Mouse (Mus musculus) heart, embryonic 12.5 days (tissue): ENCODE results near the gene Tshz2. TPM values are rescaled to one million over a fixed set of nuclear protein-coding genes. Genes with fewer than 3 reads are reported as not detected.
A peak's percentile ranks its signal among the peaks of the same experiment; 100 is the strongest.

ENCODE experiments used
- ATAC-seq: fragments of 200-750 bp; cut with Nextera tagmentation; 2 replicates; pipeline ENCODE4 v1.8.0; 2017; ENCODE audit warnings: moderate TSS enrichment, moderate library complexity; ENCODE audit not compliant: insufficient number of reproducible peaks, low FRiP score
- H3K27ac ChIP-seq: fragments of 300-500 bp; sonication (generic); 2 replicates; pipeline ENCODE4 v1.5.1; 2016; ENCODE audit warnings: mild to moderate bottlenecking, moderate library complexity; ENCODE audit not compliant: poor library complexity, severe bottlenecking
- H3K27me3 ChIP-seq: fragments of 300-500 bp; sonication (generic); replicated peaks from 2 replicates; pipeline ENCODE4 v1.6.1; 2016; ENCODE audit warnings: mild to moderate bottlenecking, moderate library complexity
- H3K36me3 ChIP-seq: fragments of 300-500 bp; sonication (generic); 2 replicates; pipeline ENCODE4 v1.6.1; 2016; ENCODE audit warnings: mild to moderate bottlenecking, moderate library complexity
- H3K4me1 ChIP-seq: fragments of 300-500 bp; sonication (generic); replicated peaks from 2 replicates; pipeline ENCODE4 v1.6.1; 2016; ENCODE audit warnings: mild to moderate bottlenecking
- H3K4me2 ChIP-seq: fragments of 300-500 bp; sonication (generic); 2 replicates; pipeline ENCODE4 v1.6.1; 2016; ENCODE audit warnings: mild to moderate bottlenecking, moderate library complexity
- H3K4me3 ChIP-seq: fragments of 300-500 bp; sonication (generic); 2 replicates; pipeline ENCODE4 v1.5.1; 2016; ENCODE audit warnings: mild to moderate bottlenecking
- H3K9ac ChIP-seq: fragments of 300-500 bp; sonication (generic); 2 replicates; pipeline ENCODE4 v1.6.1; 2016; ENCODE audit warnings: mild to moderate bottlenecking, moderate library complexity
- H3K9me3 ChIP-seq: fragments of 300-500 bp; sonication (generic); replicated peaks from 2 replicates; pipeline ENCODE4 v1.6.1; 2016; ENCODE audit warnings: mild to moderate bottlenecking, moderate library complexity
- WGBS: fragments of 180-500 bp; shearing (Covaris S2); methylation state at CpG from one replicate; pipeline ENCODE4 v1.1.7; 2016; 5-methylcytosine and 5-hydroxymethylcytosine counted together
- polyA plus RNA-seq: library from polyadenylated mRNA; unstranded; fragments of >200 nt; fragmentation: Nextera tagmentation; extraction: Ambion mirVana; gene quantifications from 2 replicates; pipeline ENCODE4 v1.2.1, GENCODE M21; 2016

Tshz2 gene
- polyA plus RNA-seq, 1 experiment from 2014 or later: 5.6 TPM

GRCm38 (mm10) chr2:169783681-169784033 lies 150.8 kb downstream of the Tshz2 start:
- Histone ChIP-seq H3K4me3 (no peak overlapping the region), H3K36me3 (no peaks in the 10 kb centered on the region), H3K4me1 (peaks cover 19% of the 10 kb centered on the region), H3K27ac (no peak overlapping the region), H3K4me2 (peak overlapping the region; percentile 44), H3K9ac (no peak overlapping the region), H3K27me3 (peaks cover 12% of the 10 kb centered on the region; the same call in 1 of the 2 replicates), H3K9me3 (no peaks in the 10 kb centered on the region)
- 15% methylated on average over 2 of the region's 2 CpGs for WGBS
- ATAC-seq: no peak

GRCm38 (mm10) chr2:169787381-169787780 lies 154.6 kb downstream of the Tshz2 start:
- Histone ChIP-seq H3K4me2 (no peak overlapping the region), H3K27ac (no peak overlapping the region)

GRCm38 (mm10) chr2:169787906-169788305 lies 155.1 kb downstream of the Tshz2 start:
- Histone ChIP-seq H3K9ac (no peak overlapping the region), H3K4me1 (peaks cover 33% of the 10 kb centered on the region), H3K27ac (no peak overlapping the region), H3K4me3 (no peak overlapping the region), H3K9me3 (no peaks in the 10 kb centered on the region), H3K4me2 (no peak overlapping the region), H3K27me3 (no peaks in the 10 kb centered on the region), H3K36me3 (no peaks in the 10 kb centered on the region)
- WGBS: 58% methylated on average over 11 of the region's 11 CpGs
- ATAC-seq: no peak

More at GRCm38 (mm10) chr2:169787381-169787780, 154.6 kb downstream of the Tshz2 start:
- Histone ChIP-seq H3K27me3 (no peaks in the 10 kb centered on the region), H3K4me3 (no peak overlapping the region), H3K36me3 (no peaks in the 10 kb centered on the region), H3K4me1 (peaks cover 33% of the 10 kb centered on the region), H3K9ac (no peak overlapping the region), H3K9me3 (no peaks in the 10 kb centered on the region)
- 67% methylated on average over 5 of the region's 5 CpGs for WGBS
- ATAC-seq: no peak

DNA sequence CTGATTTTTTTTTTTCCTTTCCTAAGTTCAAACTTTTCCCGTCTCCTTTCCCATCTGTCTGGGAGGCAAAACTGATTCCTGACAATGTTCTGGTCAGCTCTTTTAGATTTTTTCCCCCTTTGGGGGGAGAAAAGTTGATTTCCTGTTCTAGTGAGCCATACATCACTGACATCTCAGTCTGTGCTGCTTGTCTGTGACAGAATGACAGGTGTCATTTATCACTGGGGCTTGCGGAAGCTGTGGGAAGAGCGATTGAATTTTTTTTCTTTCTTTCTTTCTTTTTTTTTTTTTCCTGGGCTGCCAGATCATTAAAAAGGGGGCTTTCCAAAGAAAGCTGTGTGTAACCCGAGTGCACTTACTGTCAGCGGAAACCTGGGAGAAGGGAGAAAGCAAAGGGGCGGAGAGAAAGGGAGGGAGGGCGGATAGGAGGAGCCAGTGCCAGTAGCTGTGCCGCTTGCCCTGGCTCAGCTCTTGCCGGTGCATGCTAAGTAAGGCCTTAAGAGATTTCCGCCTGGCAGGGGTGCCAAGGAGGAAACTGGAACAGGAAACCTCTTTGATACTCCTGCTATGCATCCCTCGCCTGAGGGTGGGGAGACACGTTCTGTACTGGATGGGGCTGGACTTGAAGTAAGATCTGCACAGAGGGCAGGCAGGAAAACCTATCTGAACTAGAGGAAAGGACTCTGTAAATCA lies 157.8 kb downstream of the Tshz2 start:
- Histone ChIP-seq H3K9ac (peak overlapping the region; percentile 61), H3K27me3 (no peaks in the 10 kb centered on the region)

DNA sequence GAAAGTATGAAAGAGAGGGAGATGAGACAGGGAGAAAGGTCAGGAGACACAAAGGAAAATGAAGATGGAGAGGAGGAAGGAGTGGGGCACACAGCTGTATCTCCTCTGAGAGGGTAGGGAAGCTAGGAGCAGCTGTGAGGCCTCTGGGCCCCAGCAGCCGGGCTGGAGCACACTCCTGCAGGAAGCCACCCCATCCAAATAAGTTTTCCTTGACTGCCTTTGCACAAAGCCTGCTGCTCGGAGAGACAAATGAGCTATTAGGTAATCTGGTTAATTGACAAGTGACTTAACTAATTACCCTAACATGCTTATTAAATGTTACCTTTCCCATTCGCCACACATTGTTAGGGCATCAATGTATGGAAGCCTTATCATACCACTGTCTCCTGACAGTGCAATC lies 159.9 kb downstream of the Tshz2 start:
- Histone ChIP-seq H3K9me3 (no peaks in the 10 kb centered on the region), H3K4me2 (no peak overlapping the region), H3K27me3 (no peaks in the 10 kb centered on the region), H3K27ac (no peak overlapping the region), H3K4me3 (no peak overlapping the region), H3K4me1 (peaks cover 13% of the 10 kb centered on the region), H3K36me3 (no peaks in the 10 kb centered on the region), H3K9ac (no peak overlapping the region)
- ATAC-seq: no peak
- 59% methylated on average over 3 of the region's 3 CpGs for WGBS

More for the DNA sequence above, 157.8 kb downstream of the Tshz2 start:
- peak overlapping the region; percentile 72 for H3K27ac ChIP-seq
- peak overlapping the region; percentile 33 for H3K4me3 ChIP-seq
- 3% methylated on average over 12 of the region's 12 CpGs for WGBS
- H3K36me3 ChIP-seq: no peaks in the 10 kb centered on the region
- peak; percentile 82 for ATAC-seq
- no peaks in the 10 kb centered on the region for H3K9me3 ChIP-seq
- H3K4me1 ChIP-seq: peaks cover 23% of the 10 kb centered on the region
- peak overlapping the region; percentile 71 for H3K4me2 ChIP-seq

DNA sequence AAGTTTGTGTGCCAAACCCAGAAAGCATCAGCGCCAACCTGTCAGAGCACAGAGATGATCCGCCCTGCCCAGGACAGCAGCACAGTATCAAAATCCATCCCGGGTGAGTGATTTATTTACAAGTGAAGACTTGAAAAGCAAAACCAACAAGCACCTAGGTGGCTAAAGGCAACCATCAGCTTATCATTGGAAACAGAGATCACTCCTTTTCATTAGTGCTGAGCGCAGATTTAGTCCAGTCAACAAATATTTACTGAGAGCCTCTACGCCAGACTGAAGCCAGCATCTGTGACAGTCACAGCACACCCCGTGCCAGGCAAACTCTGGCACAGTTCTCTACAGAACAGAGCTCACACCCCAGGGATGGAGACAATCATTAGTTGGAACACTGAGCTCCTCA lies 169.4 kb downstream of the Tshz2 start:
- Histone ChIP-seq H3K4me2 (no peak overlapping the region), H3K36me3 (0 out of 2 replicates have a peak, but pooled peaks cover 3% of the 10 kb centered on the region), H3K4me1 (peaks cover 10% of the 10 kb centered on the region; the same call in 1 of the 2 replicates), H3K4me3 (no peak overlapping the region), H3K27me3 (no peaks in the 10 kb centered on the region), H3K27ac (no peak overlapping the region), H3K9me3 (peaks cover 6% of the 10 kb centered on the region; the same call in 1 of the 2 replicates), H3K9ac (no peak overlapping the region)
- WGBS: 84% methylated on average over 6 of the region's 6 CpGs
- ATAC-seq: no peak

- peaks cover 6% of the 10 kb centered on the region; the same call in 1 of the 2 replicates for H3K9me3 ChIP-seq
- no peak overlapping the region for H3K9ac ChIP-seq
- H3K27ac ChIP-seq: no peak overlapping the region
- H3K4me1 ChIP-seq: peaks cover 10% of the 10 kb centered on the region; the same call in 1 of the 2 replicates
- ATAC-seq: no peak
- H3K27me3 ChIP-seq: no peaks in the 10 kb centered on the region
- no peak overlapping the region for H3K4me2 ChIP-seq
- H3K4me3 ChIP-seq: no peak overlapping the region
- 51% methylated on average over 5 of the region's 5 CpGs for WGBS
- H3K36me3 ChIP-seq: 0 out of 2 replicates have a peak, but pooled peaks cover 3% of the 10 kb centered on the region
Observed at GRCm38 (mm10) chr2:169804380-169804779, 171.6 kb downstream of the Tshz2 start.

DNA sequence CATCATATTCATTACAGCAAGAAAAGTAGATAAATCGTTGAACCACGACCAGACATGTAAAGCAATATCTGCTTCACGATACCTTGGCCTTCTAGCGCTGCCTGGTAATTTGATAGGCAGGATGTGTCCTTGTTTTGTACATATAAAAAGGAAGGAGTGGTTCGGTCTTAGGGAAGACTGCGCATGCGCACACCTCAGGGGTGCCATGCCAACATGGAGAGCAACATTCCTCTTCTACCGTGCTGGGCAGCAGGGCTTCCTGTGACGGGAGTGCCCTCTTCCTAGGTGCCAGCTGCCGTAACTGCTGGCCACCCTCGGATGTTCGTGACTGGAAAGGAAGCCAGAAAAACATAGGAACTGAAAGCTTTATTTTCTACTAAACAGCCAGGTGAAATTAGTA lies 172.7 kb downstream of the Tshz2 start:
- WGBS: 87% methylated on average over 12 of the region's 12 CpGs
- no peak overlapping the region for H3K4me2 ChIP-seq
- H3K27me3 ChIP-seq: no peaks in the 10 kb centered on the region
- H3K36me3 ChIP-seq: 0 out of 2 replicates have a peak, but pooled peaks cover 3% of the 10 kb centered on the region
- peaks cover 6% of the 10 kb centered on the region; the same call in 1 of the 2 replicates for H3K9me3 ChIP-seq
- no peak overlapping the region for H3K27ac ChIP-seq
- H3K9ac ChIP-seq: no peak overlapping the region
- no peak overlapping the region for H3K4me3 ChIP-seq
- peaks cover 7% of the 10 kb centered on the region for H3K4me1 ChIP-seq
- no peak for ATAC-seq

DNA sequence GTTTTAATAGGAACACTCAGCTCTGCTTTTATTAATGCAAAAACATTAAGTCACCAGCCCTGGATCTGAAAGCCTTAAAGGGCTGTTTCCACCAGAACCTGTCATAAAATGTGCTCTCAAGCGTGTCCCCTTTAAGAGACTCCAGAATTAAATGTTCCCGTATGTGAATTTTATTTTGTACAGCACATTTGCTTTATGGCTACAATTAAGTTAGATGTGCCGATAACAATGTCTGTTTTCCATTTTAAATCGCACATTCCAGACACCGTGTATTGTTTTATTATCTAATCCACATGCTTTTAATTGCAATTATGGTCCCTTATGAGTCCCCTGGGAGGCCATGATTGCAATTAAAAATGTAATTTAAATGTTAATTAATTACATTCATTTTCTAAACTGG lies 178.8 kb downstream of the Tshz2 start:
- Histone ChIP-seq H3K4me3 (no peak overlapping the region), H3K4me2 (no peak overlapping the region), H3K4me1 (peaks cover 7% of the 10 kb centered on the region), H3K27ac (no peak overlapping the region), H3K9ac (no peak overlapping the region), H3K9me3 (no peaks in the 10 kb centered on the region), H3K36me3 (no peaks in the 10 kb centered on the region), H3K27me3 (no peaks in the 10 kb centered on the region)
- no peak for ATAC-seq
- 85% methylated on average over 5 of the region's 5 CpGs for WGBS

DNA sequence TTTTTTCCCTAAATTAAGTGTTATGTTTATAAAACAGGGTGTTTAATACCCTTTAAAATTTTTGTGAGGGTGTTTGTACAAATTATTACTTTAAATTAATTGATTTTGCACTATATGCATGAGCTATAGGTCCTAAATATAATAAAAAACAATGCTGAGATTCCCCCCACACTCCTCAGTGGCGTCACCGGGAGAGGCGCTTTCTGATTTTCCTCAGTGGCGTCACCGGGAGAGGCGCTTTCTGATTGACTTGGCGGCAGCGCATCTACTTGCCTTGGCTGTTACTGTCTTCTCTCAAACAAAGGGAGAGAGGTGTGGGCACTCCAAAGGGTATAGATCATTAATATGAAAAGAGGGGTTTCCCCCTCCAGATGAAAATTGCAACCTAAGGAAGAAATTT lies 179.2 kb downstream of the Tshz2 start:
- H3K27ac ChIP-seq: no peak overlapping the region
- no peaks in the 10 kb centered on the region for H3K36me3 ChIP-seq
- H3K27me3 ChIP-seq: no peaks in the 10 kb centered on the region
- peaks cover 7% of the 10 kb centered on the region for H3K4me1 ChIP-seq
- WGBS: 86% methylated on average over 8 of the region's 8 CpGs
- no peak for ATAC-seq
- no peak overlapping the region for H3K4me3 ChIP-seq
- H3K9ac ChIP-seq: no peak overlapping the region
- H3K9me3 ChIP-seq: no peaks in the 10 kb centered on the region
- no peak overlapping the region for H3K4me2 ChIP-seq

DNA sequence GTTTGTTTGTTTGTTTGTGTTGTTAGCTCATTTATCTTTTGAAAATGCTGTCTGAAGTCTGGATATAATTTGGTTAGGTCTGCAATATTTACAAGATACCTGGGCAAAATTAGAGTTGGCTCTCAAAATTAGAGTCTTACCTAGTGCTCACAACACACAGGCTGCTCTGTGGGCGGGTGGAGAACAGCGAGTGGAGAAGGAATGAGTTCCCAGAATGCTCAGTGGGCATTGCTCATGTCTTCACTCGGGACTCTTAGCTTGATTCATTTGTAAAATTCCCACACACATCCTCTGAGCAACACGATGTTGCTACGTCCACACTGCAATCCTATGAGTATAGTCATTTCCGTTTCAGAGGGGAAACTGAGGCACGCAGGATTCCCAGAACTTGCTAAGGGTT lies 180.1 kb downstream of the Tshz2 start:
- H3K36me3 ChIP-seq: no peaks in the 10 kb centered on the region
- no peak overlapping the region for H3K4me3 ChIP-seq
- WGBS: 79% methylated on average over 7 of the region's 7 CpGs
- H3K4me2 ChIP-seq: no peak overlapping the region
- no peak overlapping the region for H3K27ac ChIP-seq
- no peak overlapping the region for H3K9ac ChIP-seq
- no peaks in the 10 kb centered on the region for H3K27me3 ChIP-seq
- peaks cover 7% of the 10 kb centered on the region for H3K4me1 ChIP-seq
- no peak for ATAC-seq
- H3K9me3 ChIP-seq: no peaks in the 10 kb centered on the region

DNA sequence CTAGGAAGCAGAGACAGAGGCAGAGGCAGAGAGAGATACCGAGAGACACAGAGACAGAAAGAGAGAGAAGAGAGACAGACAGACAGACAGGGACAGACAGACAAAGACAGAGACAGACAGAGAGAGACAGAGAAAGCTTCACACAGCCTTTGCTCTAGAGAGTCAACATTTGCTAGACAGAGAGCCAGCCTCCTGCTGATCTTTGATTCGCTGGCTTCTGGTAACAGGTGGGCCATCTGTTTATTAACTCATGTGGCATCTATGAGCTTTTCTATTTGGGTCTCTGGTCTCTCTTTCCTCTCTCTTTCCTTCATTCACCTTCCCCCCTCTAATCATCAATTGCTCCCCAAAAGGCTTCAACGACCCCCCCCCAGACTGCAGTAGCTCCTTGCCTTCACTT lies 181.5 kb downstream of the Tshz2 start:
- no peak for ATAC-seq
- H3K9me3 ChIP-seq: no peaks in the 10 kb centered on the region
- H3K4me3 ChIP-seq: no peak overlapping the region
- WGBS: 75% methylated on average over 3 of the region's 3 CpGs
- no peaks in the 10 kb centered on the region for H3K27me3 ChIP-seq
- peaks cover 7% of the 10 kb centered on the region for H3K4me1 ChIP-seq
- no peak overlapping the region for H3K27ac ChIP-seq
- no peak overlapping the region for H3K9ac ChIP-seq
- no peak overlapping the region for H3K4me2 ChIP-seq
- H3K36me3 ChIP-seq: no peaks in the 10 kb centered on the region
